Mouse (Mus musculus): ENCODE measurements around the gene Tnfsf10.

- TF ChIP-seq CTCF (conservative IDR thresholded peaks at IDR 0.05; ENCODE audit: insufficient read depth, insufficient read length, low read depth, low read length) (no peak), POLR2A (IDR thresholded peaks at IDR 0.05; ENCODE audit: low read depth, low read length) (no peak)
These were observed 16.4 kb upstream of the Tnfsf10 start for GRCm38 (mm10) chr3:27300451-27300850.

Data from kidney, adult 2 months (tissue).